Mouse (Mus musculus): ENCODE measurements at regions not wholly inside any gene's neighbourhood (a gene's known extent, or its start where the extent isn't known, plus 50 kb on each side); places are given as distances from the start of the nearest gene placed in this dataset.
A peak's percentile ranks its signal among the peaks of the same experiment; 100 is the strongest.

DNA sequence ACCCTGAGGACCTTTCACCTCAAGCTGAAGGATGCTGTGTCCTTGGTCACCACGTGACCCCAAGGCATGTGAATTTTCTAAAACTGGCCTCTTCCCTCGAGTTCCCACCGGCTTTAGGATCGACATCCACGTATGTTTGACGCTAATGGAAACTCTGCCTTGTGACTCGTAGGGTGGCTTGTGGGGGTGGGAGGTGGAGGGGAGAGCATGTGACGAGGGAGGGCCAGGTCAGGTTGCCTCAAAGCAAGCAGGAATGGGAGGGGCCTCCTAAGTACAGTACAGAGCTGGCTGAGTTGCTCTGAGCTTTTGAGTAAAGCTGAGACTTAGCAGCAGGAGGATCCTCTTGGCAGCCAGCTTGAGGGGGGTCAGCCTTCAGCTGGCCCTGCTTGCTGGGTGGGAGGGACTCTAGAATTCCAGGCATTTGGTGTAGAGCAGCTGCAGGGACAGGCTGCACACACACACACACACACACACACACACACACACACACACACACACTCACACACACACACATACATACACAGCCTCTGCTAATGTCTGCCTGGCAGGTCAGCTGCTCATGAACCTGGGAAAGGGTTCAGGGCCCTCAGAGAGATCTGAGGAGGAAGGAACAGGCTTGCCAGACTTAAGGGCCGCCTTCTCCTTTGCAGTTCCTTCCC is 78.5 kb downstream of the Sik1 start:
- DNase-seq (ENCODE audit: low read depth, low spot score) = peak; percentile 63

DNA sequence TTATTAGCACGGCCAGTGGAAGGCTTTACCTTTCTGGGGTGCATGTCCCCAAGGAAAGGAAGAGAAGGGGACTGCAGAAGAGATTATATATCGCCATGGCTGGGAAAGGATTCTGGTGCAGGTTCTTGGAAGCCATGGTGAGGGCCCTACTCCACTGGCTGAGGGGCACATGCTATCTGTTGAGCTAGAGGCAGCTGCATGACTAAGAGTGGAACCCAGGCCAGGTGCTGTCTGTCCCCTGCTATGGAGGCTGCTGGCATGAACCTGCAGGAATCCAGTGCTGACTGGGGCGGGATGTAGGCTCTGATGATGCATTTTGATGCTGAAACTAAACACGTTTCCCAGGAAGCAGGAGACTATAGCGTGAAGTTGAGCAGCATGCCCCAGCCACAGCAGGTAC is 77.9 kb downstream of the Sik1 start:
- peak; percentile 26 for DNase-seq (ENCODE audit: low read depth, low spot score)

DNA sequence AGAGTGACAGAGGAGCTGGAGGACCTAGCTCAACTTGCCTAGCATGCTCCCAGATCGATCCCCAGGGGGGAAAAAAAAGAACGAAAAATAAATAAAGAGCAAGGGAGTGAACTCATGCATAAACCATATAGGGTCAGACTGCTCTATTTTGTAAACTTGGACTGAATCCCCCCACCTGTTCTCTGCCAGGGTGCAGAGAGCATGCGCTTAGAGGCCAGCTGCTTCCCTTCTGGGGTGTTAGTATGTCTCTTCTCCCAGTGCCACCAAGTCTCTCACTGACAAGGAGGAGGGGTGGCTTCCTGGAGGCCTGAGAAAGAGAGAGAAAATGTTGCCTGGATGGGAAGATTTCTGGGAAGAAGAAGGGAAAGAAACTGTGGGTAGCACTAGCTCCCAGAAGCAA is 76.1 kb downstream of the Sik1 start:
- DNase-seq (ENCODE audit: low read depth, low spot score) = no peak

DNA sequence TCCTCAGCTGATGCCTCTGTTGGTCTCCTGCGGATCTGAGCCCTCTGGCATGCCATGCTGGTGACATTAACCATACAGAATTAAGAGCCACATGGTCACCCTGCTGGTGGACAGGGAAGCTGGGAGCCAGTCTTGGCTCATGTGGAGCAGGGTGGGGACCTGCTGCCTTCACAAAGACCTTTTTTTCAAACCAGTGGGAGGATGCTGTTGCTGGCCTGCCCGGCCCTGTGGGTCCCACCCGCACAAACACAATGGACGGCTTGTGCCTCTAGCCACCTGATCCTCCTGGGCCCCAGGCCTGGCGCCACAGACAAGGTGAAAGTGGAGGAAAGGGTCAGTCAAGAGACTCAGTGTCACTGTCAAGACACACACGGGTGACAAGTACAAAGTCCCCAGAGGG is 73.4 kb downstream of the Sik1 start:
- peak; percentile 8 for DNase-seq (ENCODE audit: low read depth, low spot score)

DNA sequence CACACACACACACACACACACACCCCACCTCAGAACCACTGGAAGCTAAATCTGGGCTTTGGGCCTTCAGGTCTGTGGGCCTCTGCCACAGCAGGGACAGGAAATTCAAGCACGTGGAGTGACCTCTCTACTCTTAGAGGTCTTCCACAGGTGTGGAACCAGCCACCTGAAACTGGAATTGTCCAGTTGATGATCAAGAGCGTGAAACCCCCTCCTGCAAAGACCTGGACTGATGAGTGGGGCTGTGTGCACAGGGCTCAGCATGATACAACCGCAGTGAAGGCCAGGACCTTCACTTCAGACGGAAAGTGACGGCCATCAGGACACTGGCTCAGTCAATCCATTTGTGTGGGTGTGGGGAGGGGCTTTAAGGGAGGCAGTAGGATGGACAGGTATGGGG is 72.5 kb downstream of the Sik1 start:
- peak; percentile 60 for DNase-seq (ENCODE audit: low read depth, low spot score)

DNA sequence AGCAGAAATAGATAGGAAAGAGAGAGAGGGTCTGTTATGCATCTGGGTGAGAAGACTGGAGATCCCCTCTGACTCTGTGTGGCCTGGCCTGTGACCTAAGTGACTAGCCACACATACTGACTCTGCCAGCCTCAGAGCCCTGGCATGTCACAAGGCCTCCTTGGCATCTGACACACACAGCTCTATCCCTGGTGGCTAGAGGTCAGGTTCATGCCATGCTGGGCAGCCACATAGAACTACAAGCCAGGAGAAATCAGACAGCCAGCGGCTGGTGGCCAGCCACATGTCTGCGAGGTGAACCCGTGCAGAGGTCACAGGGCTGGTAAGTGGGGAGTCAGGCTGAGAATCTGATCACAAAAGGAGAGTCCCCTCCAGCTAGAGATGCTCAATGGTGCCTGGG is 67.3 kb downstream of the Sik1 start:
- DNase-seq (ENCODE audit: low read depth, low spot score) = peak; percentile 1

DNA sequence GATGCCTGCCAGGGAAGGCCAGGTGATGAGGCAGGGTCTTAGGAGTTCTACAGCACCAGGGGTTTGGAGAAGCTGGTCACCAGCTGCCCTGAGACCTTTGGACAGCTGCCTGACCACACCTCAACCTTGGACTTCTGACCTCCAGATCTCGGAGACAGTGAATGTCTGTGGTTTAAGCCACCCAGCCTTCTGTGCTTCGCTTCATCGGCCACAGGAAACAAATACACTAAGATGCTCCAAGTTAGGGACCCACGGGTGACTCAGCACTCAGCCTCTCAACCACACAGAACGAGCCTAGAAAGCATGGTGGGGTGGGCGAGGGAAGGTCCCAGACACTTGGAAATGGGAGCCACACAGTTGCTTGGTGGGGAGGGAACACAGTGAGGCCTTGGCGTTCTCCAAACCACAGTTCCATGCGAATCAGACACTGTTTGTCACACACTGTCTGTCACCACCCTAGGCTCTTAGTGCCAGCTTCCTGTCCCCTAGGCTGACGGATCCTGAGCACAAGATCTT is 66.5 kb downstream of the Sik1 start:
- peak; percentile 38 for DNase-seq (ENCODE audit: low read depth, low spot score)

DNA sequence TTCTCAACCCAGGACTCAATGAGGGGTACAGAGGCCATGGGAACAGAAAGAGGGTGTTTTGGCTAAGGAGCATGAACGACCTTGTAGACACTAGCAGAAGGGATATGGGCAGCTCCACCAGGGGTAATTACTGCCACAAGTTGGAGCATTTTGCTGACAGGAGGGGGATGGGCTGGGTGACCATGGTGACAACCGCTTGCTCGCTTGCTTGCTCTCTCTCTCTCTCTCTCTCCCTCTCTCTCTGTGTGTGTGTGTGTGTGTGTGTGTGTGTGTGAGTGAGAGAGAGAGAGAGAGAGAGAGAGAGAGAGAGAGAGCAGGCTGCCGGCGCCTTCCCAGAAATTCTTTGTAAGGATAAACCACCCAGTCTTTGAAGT is 65.7 kb downstream of the Sik1 start:
- DNase-seq (ENCODE audit: low read depth, low spot score) = peak; percentile 59

DNA sequence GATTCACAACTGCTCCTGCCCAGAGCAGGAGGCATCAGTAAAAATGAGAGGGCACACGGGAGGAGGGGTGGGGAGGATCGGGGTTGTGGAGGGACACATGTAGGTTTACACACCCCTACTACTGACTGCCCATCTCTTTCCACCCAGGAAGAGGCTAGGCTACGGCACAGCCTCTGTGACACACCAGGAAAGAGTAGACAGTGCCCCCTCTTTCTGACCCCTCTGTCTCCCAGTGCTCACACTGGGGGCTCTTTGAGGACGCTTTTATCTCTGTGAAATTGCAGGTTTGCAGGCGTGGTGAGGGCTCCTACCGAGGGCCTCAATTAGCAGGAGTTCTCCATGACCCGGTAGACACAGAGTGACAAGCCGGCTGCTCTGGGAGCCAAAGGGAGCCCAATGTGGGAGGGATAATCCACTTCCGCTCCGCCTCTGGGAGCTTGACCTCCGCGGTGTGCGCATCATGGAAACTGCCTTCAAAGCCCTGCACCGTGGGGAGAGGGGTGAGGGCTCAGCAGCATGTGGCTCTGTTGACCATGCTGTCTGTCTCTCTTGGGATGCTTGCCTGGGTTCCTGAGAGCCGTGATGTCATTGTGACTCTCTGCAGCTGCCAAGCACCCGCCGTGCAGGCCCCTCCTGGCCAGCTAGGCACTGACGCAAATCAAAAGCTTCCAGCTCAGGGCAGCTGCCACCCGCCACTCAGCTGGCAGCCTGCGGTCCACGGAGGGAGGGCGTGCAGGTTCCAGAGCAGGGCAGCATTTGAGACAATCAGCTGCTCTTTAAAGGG is 65.1 kb downstream of the Sik1 start:
- DNase-seq (ENCODE audit: low read depth, low spot score) = peak; percentile 36

DNA sequence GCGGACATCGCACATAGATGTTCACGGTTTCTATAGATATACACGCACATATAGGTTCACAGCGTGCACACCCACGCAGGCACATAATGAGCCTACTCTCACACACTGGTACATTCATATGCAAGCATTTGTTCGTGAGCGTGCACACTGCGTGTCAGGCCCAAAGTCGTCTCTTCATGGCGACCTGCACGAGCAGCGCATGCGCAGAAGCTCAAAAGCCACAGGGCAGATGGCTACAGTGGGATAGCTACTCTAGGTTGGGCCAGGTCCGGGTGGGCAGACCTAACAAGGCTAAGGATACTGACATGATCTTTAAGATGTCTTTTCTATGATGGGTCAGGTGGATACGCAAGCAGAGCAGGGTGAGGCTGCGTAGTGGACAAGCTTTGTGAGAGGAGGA is 63.9 kb downstream of the Sik1 start:
- peak; percentile 22 for DNase-seq (ENCODE audit: low read depth, low spot score)

DNA sequence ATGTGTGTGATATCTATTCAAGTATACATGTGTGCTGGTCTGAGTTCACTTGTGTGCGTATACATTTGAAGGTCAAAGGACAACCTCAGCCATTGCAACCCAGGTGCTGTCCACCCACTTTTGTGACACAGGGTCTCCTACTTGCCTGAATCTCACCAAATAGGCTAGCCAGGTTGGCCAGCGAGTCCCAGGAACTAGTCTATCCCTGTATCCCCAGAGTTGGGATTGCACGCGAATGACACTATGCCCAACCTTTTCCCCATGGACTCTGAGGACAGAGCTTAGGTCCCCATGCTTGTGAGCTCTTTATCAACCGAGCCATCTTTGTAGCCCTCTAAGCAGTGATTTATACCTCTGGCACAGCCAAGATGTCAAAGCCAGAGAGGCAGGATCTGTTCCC is 62.6 kb downstream of the Sik1 start:
- DNase-seq (ENCODE audit: low read depth, low spot score) = no peak

DNA sequence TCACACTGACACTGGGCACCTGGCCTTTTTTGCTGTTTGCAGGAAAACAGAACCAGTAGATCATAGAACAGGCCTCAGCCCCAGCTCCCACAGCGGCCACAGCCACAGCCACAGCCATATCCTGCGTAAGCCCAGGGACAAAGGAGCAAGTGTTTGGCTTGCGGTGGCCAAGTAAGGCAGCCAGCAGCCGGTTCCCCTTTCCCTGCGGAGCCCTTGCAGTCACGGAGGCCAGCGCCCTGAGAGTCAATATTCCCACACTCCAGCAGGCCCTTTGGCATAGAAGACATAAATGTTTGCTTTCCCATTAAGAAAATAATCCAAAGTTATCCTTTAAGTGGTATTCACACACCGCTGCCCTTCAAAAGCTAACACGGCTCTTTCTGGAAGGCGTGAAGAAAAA is 62.1 kb downstream of the Sik1 start:
- peak; percentile 2 for DNase-seq (ENCODE audit: low read depth, low spot score)

DNA sequence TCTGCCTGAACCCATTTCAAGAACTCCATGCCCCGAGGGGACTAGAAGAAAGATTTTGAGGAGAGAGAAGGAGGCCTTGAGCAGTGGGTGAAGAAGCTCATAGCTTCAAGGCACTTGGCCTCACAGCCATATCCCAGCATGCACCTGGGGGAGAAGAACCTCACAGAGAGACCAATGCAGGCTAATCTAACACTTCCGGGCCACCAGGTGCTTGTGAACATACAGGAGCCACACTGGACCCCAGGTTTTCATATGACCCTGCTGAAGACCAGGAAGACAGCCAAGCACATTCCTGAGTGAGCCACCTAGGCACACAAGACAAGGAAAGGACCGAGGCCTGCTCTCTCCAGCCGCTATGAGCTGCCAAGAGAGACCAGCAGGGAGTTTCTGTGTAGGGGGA is 61.6 kb downstream of the Sik1 start:
- peak; percentile 2 for DNase-seq (ENCODE audit: low read depth, low spot score)

All from ES-CJ7 (cell line).